Mouse (Mus musculus) 416B (cell line): ENCODE data around the gene Stxbp1.
A peak's percentile ranks its signal among the peaks of the same experiment; 100 is the strongest.

Experiments used
- DNase-seq: peaks from one replicate; pipeline ENCODE4 v3.0.0; 2011; ENCODE audit warnings: low read depth

The Stxbp1 gene

GRCm38 (mm10) chr2:32838147-32838884 is 8.7 kb downstream of the Stxbp1 start:
- DNase-seq, result no peak

- no peak for DNase-seq
These were observed 11.5 kb downstream of the Stxbp1 start for GRCm38 (mm10) chr2:32835588-32835987.

GRCm38 (mm10) chr2:32834496-32834895 is 12.5 kb downstream of the Stxbp1 start:
- peak; percentile 66 for DNase-seq

GRCm38 (mm10) chr2:32828979-32829676 is 17.9 kb downstream of the Stxbp1 start:
- no peak for DNase-seq

- DNase-seq, result no peak
These were observed 21.2 kb downstream of the Stxbp1 start for GRCm38 (mm10) chr2:32825796-32826195.

- no peak for DNase-seq
These were observed 22.3 kb downstream of the Stxbp1 start for GRCm38 (mm10) chr2:32824778-32825177.

- no peak for DNase-seq
These were observed 22.9 kb downstream of the Stxbp1 start for GRCm38 (mm10) chr2:32824181-32824580.

- DNase-seq, result no peak
These were observed 23.4 kb downstream of the Stxbp1 start for GRCm38 (mm10) chr2:32823579-32824154.

- DNase-seq, result no peak
These were observed 23.9 kb downstream of the Stxbp1 start for GRCm38 (mm10) chr2:32823153-32823552.

- DNase-seq, result no peak
These were observed 24.4 kb downstream of the Stxbp1 start for GRCm38 (mm10) chr2:32822643-32823042.

- DNase-seq, result peak; percentile 67
These were observed 25.8 kb downstream of the Stxbp1 start for GRCm38 (mm10) chr2:32821041-32821802.

- DNase-seq, result no peak
These were observed 28.8 kb downstream of the Stxbp1 start for GRCm38 (mm10) chr2:32818208-32818607.

GRCm38 (mm10) chr2:32817589-32817988 is 29.5 kb downstream of the Stxbp1 start:
- DNase-seq, result no peak

GRCm38 (mm10) chr2:32816946-32817581 is 30.0 kb downstream of the Stxbp1 start:
- DNase-seq, result no peak

GRCm38 (mm10) chr2:32816497-32816896 is 30.5 kb downstream of the Stxbp1 start:
- no peak for DNase-seq

GRCm38 (mm10) chr2:32811959-32812358 is 35.1 kb downstream of the Stxbp1 start:
- no peak for DNase-seq

GRCm38 (mm10) chr2:32808816-32809566 is 38.1 kb downstream of the Stxbp1 start:
- no peak for DNase-seq

- no peak for DNase-seq
These were observed 48.6 kb downstream of the Stxbp1 start for GRCm38 (mm10) chr2:32798251-32798962.

GRCm38 (mm10) chr2:32795748-32796418 is 51.2 kb downstream of the Stxbp1 start:
- no peak for DNase-seq

GRCm38 (mm10) chr2:32791297-32791696 is 55.7 kb downstream of the Stxbp1 start:
- no peak for DNase-seq
